Mouse (Mus musculus) urinary bladder, adult 2 months (tissue): ENCODE results near the gene Wdr61. TPM values are rescaled to one million over a fixed set of nuclear protein-coding genes. Genes with fewer than 3 reads are reported as not detected.

Experiments
- DNase-seq: peaks from one replicate; pipeline ENCODE4 v3.0.0; 2022; ENCODE audit warnings: low spot score
- polyA plus RNA-seq: library from polyadenylated mRNA; depleted of rRNA; stranded (reverse); fragments of >200 nt; gene quantifications from 2 replicates; pipeline ENCODE4 v1.2.3, GENCODE M21; 2012; rRNA removed

The Wdr61 gene
- polyA plus RNA-seq, result 98.1 and 141 TPM in 2 replicates

- peak; percentile 94 for DNase-seq
Observed at GRCm38 (mm10) chr9:54733921-54734638, at the start of gene Wdr61. Gene Wdr61 (minus strand): TSS chr9:54734519.

- DNase-seq, result no peak
Observed at GRCm38 (mm10) chr9:54784003-54784402, 49.7 kb upstream of the Wdr61 start.

DNA sequence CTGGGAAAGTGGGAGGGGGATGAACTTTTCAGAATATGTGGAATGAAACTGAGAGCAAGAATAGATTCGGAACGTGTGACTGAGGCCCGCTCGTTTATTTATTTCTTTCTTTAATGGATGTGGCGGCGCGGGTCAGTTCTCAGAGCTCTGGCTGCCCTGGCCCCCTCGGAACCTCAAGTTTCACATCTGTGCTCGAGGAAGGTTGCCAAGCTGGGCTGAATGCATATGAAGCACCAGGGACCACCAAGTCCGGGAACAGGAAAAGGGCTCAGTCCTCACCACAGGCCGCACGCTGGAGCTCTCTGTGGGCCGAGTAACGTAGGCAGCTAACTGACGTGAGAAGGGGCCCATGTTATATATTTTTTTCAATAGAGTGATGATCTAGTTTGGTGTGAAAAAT is 48.2 kb upstream of the Wdr61 start:
- no peak for DNase-seq

- DNase-seq, result no peak
Observed at GRCm38 (mm10) chr9:54779280-54779679, 45.0 kb upstream of the Wdr61 start.

- no peak for DNase-seq
Observed at GRCm38 (mm10) chr9:54776451-54776982, 42.2 kb upstream of the Wdr61 start.

- DNase-seq, result no peak
Observed at GRCm38 (mm10) chr9:54770140-54770780, 35.9 kb upstream of the Wdr61 start.

DNA sequence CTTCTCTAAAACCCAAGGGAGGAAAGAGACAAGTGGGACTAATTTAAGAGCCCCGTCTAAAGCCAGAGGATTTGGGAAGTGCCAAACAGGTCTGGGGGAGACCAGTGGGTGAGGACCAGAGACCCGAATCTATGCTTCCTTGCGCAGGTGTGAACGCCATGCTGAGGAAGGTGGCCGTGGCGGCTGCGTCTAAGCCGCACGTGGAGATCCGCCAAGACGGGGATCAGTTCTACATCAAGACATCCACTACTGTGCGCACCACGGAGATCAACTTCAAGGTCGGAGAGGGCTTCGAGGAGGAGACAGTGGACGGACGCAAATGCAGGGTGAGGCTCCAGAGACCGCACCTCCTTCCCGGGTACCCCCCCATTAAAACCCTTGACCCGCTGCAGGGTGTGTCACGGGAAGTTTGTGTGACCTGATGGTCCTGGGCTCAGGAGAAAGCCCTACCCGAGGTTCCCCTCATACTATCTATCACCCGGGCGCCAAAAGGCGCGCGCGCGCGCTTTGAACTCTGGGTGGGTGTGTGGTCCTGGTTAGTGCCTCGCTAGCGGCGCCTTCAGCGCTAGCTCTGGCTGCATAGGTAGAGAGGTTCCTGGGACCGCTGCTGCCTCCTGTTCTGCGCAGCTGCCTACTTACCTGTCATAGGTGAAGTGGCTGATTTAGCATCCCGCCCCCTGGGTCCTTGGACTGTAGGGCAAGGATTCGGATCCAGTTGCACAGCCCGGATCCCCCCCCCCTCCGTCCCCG is 31.2 kb upstream of the Wdr61 start:
- DNase-seq, result no peak

- no peak for DNase-seq
Observed at GRCm38 (mm10) chr9:54764561-54765217, 30.4 kb upstream of the Wdr61 start, which contains the start of gene Crabp1. Gene Crabp1 (plus strand): TSS chr9:54764748.

GRCm38 (mm10) chr9:54764091-54764490 is 29.8 kb upstream of the Wdr61 start:
- no peak for DNase-seq

DNA sequence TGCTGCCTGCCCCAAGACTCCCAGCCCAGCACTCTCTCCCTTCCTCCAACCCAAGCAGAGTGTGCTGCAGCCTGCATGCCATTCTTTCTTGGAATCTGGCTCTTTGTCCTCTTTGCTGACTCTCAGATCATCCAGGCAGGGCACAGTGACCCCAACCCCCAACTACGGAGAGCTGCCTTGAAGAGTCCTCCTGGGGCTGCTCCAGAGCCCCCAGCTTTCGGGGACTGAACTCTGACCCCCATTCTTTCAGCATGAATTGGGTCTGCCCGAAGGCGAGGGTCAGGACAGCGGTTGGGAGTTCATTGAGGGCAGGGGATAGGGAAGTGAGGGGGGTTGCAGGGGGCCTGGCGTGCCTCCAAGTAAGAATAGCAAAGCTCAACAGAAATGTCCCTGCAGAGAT is 25.3 kb upstream of the Wdr61 start:
- no peak for DNase-seq

DNA sequence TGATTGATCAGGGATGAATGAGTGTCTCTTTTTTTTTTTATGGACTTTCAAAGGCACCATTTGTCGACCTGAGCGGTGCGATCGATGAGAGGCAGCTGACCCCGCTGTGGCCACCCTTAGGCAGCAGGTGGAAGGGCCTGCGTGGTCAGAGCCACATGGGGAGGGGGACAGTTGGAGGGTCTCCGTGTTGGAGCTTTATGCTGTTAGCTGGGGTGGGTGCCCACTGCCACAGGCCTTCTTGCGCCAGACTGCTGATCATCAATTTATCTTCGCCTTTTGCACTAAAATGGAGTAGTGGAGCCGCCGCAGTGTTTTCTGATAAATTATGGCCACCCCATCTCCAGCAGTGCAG is 18.6 kb upstream of the Wdr61 start:
- no peak for DNase-seq

- DNase-seq, result no peak
Observed at GRCm38 (mm10) chr9:54752201-54752943, 18.1 kb upstream of the Wdr61 start.

GRCm38 (mm10) chr9:54751684-54752083 is 17.4 kb upstream of the Wdr61 start:
- DNase-seq, result no peak

DNA sequence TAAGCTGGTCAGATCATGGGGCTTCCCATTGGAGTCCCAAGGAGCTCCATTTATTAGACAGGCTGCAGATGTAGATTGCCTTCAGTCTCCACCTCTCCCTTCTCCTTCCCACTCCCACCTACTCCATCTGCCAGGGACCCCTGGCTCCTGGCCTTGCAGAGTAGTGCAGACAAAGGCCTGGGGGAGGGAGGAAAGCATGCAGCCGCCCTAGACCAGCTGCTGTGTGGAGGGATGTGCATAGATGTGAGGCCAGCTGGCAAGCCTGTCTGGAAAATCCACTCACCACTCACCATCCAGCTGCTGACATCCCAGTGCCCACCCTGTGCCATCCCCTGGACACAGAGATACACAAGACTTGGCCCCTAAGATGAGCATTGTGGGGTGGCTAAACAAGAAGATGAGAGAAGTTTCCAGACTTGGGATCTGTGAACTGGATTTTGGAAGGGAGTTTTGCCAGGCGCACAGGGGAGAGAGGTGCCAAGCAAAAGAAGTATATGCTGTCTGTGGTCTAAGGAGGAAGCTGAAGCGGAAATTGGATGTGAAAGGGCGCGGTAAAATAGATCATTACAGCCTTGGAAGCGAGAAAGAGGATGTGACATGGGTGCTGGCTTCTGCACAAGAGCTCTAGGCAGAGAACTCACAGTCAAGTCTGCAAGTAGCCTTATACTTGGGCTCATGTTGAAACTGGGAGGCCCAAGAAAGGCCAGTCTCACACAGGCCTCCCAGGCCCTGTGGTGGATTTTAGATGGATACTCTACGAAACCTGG is 16.1 kb upstream of the Wdr61 start:
- DNase-seq, result no peak

DNA sequence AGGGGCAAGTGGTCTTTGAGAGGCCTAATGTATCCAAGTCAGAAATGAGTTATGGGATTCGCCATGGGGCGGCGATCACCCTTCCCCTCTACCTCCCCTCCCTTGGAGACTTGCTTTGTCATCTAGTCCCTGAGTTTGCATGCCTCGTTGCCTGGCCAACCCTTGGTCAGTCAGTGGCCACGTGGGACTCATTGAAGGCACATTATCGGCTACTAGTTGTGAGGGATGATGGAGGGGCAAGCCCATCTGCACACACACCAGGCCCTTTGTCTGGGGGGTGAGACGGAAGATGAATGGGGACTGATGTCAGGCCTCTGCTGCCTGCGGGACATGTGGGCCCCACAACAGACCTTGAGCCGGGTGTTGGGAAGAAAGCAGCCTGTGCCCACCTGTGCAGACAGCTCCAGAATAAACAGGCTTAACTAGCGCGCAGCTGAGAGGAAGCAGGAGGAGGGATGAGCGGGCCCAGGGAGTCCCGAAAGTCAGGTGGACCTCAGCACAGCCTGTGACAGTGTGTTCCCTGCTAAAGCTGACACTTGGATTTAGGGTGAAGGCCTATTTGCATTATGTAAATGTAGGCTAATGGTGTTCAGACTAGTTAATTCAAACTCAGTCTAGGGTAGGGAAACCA is 11.5 kb upstream of the Wdr61 start:
- no peak for DNase-seq

DNA sequence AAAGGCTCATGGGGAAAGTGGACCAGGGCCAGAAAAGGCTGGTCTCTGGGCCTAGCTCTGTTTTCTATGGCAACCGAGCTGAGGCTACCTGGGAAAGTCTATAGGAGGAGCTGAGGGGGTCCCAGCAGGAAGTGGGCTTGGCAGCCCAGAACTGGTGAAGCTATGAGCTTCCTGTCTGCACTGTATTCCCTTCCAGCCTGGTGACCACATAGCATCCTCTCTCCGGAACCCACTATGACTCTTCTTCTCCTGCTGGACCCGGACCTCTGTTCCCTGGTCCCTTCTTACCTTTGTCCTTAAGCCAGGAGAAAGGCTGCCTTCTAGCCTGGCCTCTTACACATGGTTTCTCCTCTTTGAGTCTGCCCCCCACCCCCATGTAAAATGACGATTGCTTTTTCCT is 9.6 kb upstream of the Wdr61 start:
- DNase-seq, result no peak

DNA sequence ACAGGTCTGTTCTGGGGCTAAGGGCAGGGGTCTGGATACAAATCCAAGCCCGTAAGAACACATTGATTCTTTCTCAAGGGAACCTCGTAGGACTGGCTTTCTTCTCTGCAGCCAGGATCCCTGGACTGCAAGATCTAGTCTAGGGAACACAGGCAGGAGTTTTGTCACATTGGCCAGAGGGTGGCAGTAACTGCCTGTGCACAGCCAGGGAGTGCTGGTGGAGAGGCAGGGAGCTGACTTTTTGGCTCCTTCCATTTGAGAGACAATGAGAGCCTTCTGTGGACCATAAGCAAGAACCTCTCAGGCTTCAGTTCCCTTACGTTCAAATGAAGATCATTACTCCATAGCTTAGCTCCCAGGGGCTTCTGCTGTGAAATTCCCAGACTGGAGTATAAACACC is 4.1 kb upstream of the Wdr61 start:
- no peak for DNase-seq

DNA sequence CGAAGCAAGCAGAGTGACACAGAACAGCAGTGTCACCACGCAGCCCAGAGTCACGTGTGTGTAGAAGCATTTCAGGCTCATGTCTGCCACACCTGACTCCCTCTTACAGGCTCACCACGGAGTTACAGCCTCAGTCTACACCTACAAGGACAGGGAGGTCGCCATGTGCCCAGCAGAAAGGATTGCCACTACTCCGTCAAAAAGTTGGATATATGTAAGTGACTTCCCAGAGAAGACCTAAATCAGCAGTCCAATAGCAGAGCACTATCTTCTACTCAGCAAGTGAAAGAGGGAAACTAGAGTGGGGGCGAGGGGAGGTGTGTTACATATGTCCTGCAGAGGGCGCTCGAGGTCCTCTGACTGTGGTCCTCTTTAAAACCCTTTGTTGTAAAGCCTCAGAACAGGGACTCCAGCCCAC is 2.0 kb upstream of the Wdr61 start:
- DNase-seq, result no peak

DNA sequence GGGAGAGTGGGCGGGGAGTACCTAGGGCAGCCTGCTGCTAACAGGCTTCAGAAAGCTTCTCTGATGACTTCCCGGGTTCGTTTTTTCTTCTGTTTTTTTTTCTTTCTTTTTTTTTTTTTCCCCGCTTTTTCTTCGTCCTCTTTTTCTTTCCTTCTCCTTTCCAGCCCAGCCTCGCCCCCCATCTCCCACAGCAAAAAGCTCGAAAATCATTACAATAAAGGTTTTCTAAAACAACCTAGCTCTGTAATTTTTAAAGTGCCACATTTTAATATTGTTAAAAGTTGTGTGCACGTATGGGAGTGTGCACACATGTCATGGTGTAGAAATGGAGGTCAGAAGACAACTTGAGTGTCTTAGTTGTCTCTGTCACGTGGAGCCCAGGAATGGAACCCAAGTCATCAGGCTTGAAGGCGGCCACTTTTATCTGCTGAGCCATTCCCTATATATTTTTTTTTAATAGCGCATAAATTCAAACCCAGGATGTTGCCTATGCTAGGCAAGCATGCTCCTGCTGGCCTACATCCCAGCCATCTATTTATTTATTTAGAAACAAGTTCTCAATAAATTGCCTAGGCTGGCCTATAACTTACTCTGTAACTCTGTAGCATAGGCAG is 427 bp upstream of the Wdr61 start:
- DNase-seq, result no peak

- DNase-seq, result no peak
Observed at GRCm38 (mm10) chr9:54732122-54732521, 2.2 kb downstream of the Wdr61 start.
